Comparison of ENCODE assay signal across 10 mouse cellular contexts in genomic region chr16:90044004-90044754, GRCm38 (mm10).
DNase-seq lines count a peak whose midpoint lies in the region; ATAC-seq and TF ChIP-seq lines count a peak whose summit lies in the region.
"Had no signal": no experiment of that assay in that cellular context is flagged by ENCODE, and none has a peak within 500 bp of the region (broad histone marks: within the 10 kb centered on the region; RNA-seq: fewer than 3 reads in every experiment).

No protein-coding gene starts in this region.

- H3K4me1 ChIP-seq in liver, embryonic 11.5 days (replicated peaks; ENCODE audit: control insufficient read depth, insufficient read depth, low read length), result peaks cover 23% of the 10 kb centered on the region
- H3K4me1 ChIP-seq in spleen, adult 2 months (ENCODE audit: control insufficient read depth, insufficient read depth, insufficient read length), result peaks cover 12% of the 10 kb centered on the region; the same call in 1 of the 2 replicates
- H3K4me1 ChIP-seq: midbrain, embryonic 12.5 days; stomach, embryonic 15.5 days had no signal

- H3K27ac ChIP-seq in layer of hippocampus, adult 2 months, result peak overlapping the region; percentile 82; the same call in 1 of the 2 replicates
- peak overlapping the region; percentile 79 for H3K27ac ChIP-seq in liver, embryonic 11.5 days (ENCODE audit: low read depth, low read length)
- peak overlapping the region; percentile 56; the same call in 1 of the 2 replicates for H3K27ac ChIP-seq in spleen, adult 2 months (ENCODE audit: insufficient read depth, low read length)
- H3K27ac ChIP-seq: midbrain, embryonic 12.5 days; stomach, embryonic 15.5 days had no signal

- H3K9me3 ChIP-seq in liver, embryonic 11.5 days (ENCODE audit: control insufficient read depth, low read length), result no peaks in the 10 kb centered on the region
- H3K9me3 ChIP-seq: midbrain, embryonic 12.5 days; stomach, embryonic 15.5 days had no signal

- H3K9ac ChIP-seq in liver, embryonic 11.5 days (ENCODE audit: low read depth, low read length), result peak overlapping the region; percentile 6
- H3K9ac ChIP-seq: midbrain, embryonic 12.5 days; stomach, embryonic 15.5 days had no signal

- H3K4me3 ChIP-seq in layer of hippocampus, adult 2 months, result no peak overlapping the region
- peak overlapping the region; percentile 28; the same call in 1 of the 2 replicates for H3K4me3 ChIP-seq in liver, embryonic 11.5 days (ENCODE audit: low read depth, low read length)
- peak overlapping the region; percentile 47; the same call in 1 of the 2 replicates for H3K4me3 ChIP-seq in spleen, adult 2 months (ENCODE audit: extremely low read depth, insufficient read depth, insufficient read length)
- H3K4me3 ChIP-seq: midbrain, embryonic 12.5 days; stomach, embryonic 15.5 days had no signal

- peak; percentile 76 for ATAC-seq in granulocyte monocyte progenitor cell, adult 5-6 weeks (replicated peaks; ENCODE audit: poor library complexity, severe bottlenecking)
- peak; percentile 90 for ATAC-seq in liver, embryonic 11.5 days (replicated peaks; ENCODE audit: low FRiP score)

- peak overlapping the region; percentile 61 for H3K4me2 ChIP-seq in liver, embryonic 11.5 days
- H3K4me2 ChIP-seq: midbrain, embryonic 12.5 days; stomach, embryonic 15.5 days had no signal

- no peaks in the 10 kb centered on the region for H3K27me3 ChIP-seq in liver, embryonic 11.5 days (replicated peaks; ENCODE audit: control insufficient read depth, insufficient read depth, low read length)
- H3K27me3 ChIP-seq in spleen, adult 2 months (ENCODE audit: control insufficient read depth, insufficient read depth, low read length), result no peaks in the 10 kb centered on the region
- H3K27me3 ChIP-seq: midbrain, embryonic 12.5 days; stomach, embryonic 15.5 days had no signal

- no peak for TF ChIP-seq POLR2A in spleen, adult 2 months (IDR thresholded peaks at IDR 0.05; ENCODE audit: low read depth, low read length)

- no peaks in the 10 kb centered on the region for H3K36me3 ChIP-seq in liver, embryonic 11.5 days (ENCODE audit: control insufficient read depth, insufficient read depth, low read length)
- H3K36me3 ChIP-seq in spleen, adult 2 months (ENCODE audit: control insufficient read depth, insufficient read depth, low read length), result no peaks in the 10 kb centered on the region
- H3K36me3 ChIP-seq: midbrain, embryonic 12.5 days; stomach, embryonic 15.5 days had no signal

- TF ChIP-seq CTCF in layer of hippocampus, adult 2 months (conservative IDR thresholded peaks at IDR 0.05), result no peak
- TF ChIP-seq CTCF in spleen, adult 2 months (IDR thresholded peaks at IDR 0.05; ENCODE audit: extremely low read depth, insufficient read depth, insufficient read length, insufficient replicate concordance), result no peak

- DNase-seq in layer of hippocampus, adult 2 months (ENCODE audit: low spot score in 2 of 2), result no peak
- DNase-seq in layer of hippocampus, adult 9-11 months, result no peak
- DNase-seq in liver, embryonic 11.5 days (ENCODE audit: low spot score), result peak; percentile 73
- peak in 1 of 2 experiments; percentile 23 for DNase-seq in spleen, adult 2 months (ENCODE audit: low read depth in 1 of 2, low spot score in 2 of 2)
- no peak for DNase-seq in kidney, postnatal 14 days
- no peak for DNase-seq in layer of hippocampus, adult 18-20 months (ENCODE audit: low spot score in 2 of 2)
- DNase-seq in retina, embryonic 14.5 days (ENCODE audit: low spot score), result no peak

- 39% methylated on average over 21 of the region's 21 CpGs for WGBS in liver, embryonic 11.5 days
- 19% methylated on average over 21 of the region's 21 CpGs for WGBS in spleen, adult 2 months
